Mouse (Mus musculus): ENCODE measurements around the gene Ascc1. TPM values are rescaled to one million over a fixed set of nuclear protein-coding genes. Genes with fewer than 3 reads are reported as not detected.

The Ascc1 gene
- total RNA-seq (2014; rRNA removed; ENCODE audit: low replicate concordance) (14.0 and 15.7 TPM in 2 replicates), polyA plus RNA-seq (2015; fragmentation: Nextera tagmentation; extraction: Ambion mirVana) (34.6 and 35.8 TPM in 2 replicates)

- H3K27ac ChIP-seq (ENCODE audit: low read depth), result peak within 1 kb of the TSS; percentile 98
- peak within 1 kb of the TSS; percentile 81 for H3K9ac ChIP-seq (replicated peaks; ENCODE audit: low read depth, low read length)
- peak within 1 kb of the TSS; percentile 75 for H3K4me3 ChIP-seq (ENCODE audit: low read depth, low read length)
- TF ChIP-seq EP300 (IDR thresholded peaks at IDR 0.05; ENCODE audit: low read depth), result peak; percentile 61; the same call in 1 of the 2 replicates
- no peak for TF ChIP-seq CTCF (IDR thresholded peaks at IDR 0.05; ENCODE audit: low read depth)
- peak within 1 kb of the TSS; percentile 73 for H3K4me2 ChIP-seq (ENCODE audit: low read depth, low read length)
- peaks cover 16% of the 10 kb centered on the region; the same call in 1 of the 2 replicates for H3K4me1 ChIP-seq (ENCODE audit: control insufficient read depth, insufficient read depth)
- DNase-seq (ENCODE audit: low spot score), result peak; percentile 96
- no peaks in the 10 kb centered on the region for H3K27me3 ChIP-seq (ENCODE audit: control insufficient read depth, insufficient read depth, low read length)
- H3K36me3 ChIP-seq (replicated peaks; ENCODE audit: control insufficient read depth, insufficient read depth, low read length), result peaks cover 10% of the 10 kb centered on the region; the same call in 1 of the 2 replicates
- no peaks in the 10 kb centered on the region for H3K9me3 ChIP-seq (replicated peaks; ENCODE audit: control insufficient read depth, low read length)
- ATAC-seq (ENCODE audit: insufficient read depth, low read depth), result peak; percentile 98
- under 1% methylated on average over 49 of the region's 51 CpGs for WGBS
Observed at GRCm38 (mm10) chr10:60002673-60003212, at the start of gene Ascc1, which contains the start of gene Anapc16. Gene Ascc1 (plus strand): TSS chr10:60002805. Gene Anapc16 (minus strand): TSS chr10:60003135.

- Histone ChIP-seq H3K4me3 (ENCODE audit: low read depth, low read length) (no peak overlapping the region), H3K27ac (ENCODE audit: low read depth) (0 out of 2 replicates have a peak overlapping the region, but pooled peaks have one; percentile 11), H3K4me1 (ENCODE audit: control insufficient read depth, insufficient read depth) (peaks cover 31% of the 10 kb centered on the region), H3K4me2 (ENCODE audit: low read depth, low read length) (no peak overlapping the region), H3K9ac (replicated peaks; ENCODE audit: low read depth, low read length) (no peak overlapping the region), H3K27me3 (ENCODE audit: control insufficient read depth, insufficient read depth, low read length) (no peaks in the 10 kb centered on the region), H3K36me3 (replicated peaks; ENCODE audit: control insufficient read depth, insufficient read depth, low read length) (peaks cover 14% of the 10 kb centered on the region), H3K9me3 (replicated peaks; ENCODE audit: control insufficient read depth, low read length) (no peaks in the 10 kb centered on the region)
- TF ChIP-seq EP300 (IDR thresholded peaks at IDR 0.05; ENCODE audit: low read depth) (no peak), CTCF (IDR thresholded peaks at IDR 0.05; ENCODE audit: low read depth) (no peak)
- ATAC-seq (ENCODE audit: insufficient read depth, low read depth) (no peak), DNase-seq (ENCODE audit: low spot score) (no peak)
- WGBS, result 25% methylated on average over 7 of the region's 7 CpGs
Observed at GRCm38 (mm10) chr10:59953564-59954039, 49.0 kb upstream of the Ascc1 start.

GRCm38 (mm10) chr10:59956681-59957080, 45.9 kb upstream of the Ascc1 start:
- no peak overlapping the region for H3K4me3 ChIP-seq (ENCODE audit: low read depth, low read length)
- no peaks in the 10 kb centered on the region for H3K36me3 ChIP-seq (replicated peaks; ENCODE audit: control insufficient read depth, insufficient read depth, low read length)
- no peak for TF ChIP-seq EP300 (IDR thresholded peaks at IDR 0.05; ENCODE audit: low read depth)
- TF ChIP-seq CTCF (IDR thresholded peaks at IDR 0.05; ENCODE audit: low read depth), result no peak
- H3K27ac ChIP-seq (ENCODE audit: low read depth), result no peak overlapping the region
- no peaks in the 10 kb centered on the region for H3K27me3 ChIP-seq (ENCODE audit: control insufficient read depth, insufficient read depth, low read length)
- H3K4me1 ChIP-seq (ENCODE audit: control insufficient read depth, insufficient read depth), result peaks cover 17% of the 10 kb centered on the region; the same call in 1 of the 2 replicates
- H3K9ac ChIP-seq (replicated peaks; ENCODE audit: low read depth, low read length), result no peak overlapping the region
- no peak overlapping the region for H3K4me2 ChIP-seq (ENCODE audit: low read depth, low read length)
- DNase-seq (ENCODE audit: low spot score) (no peak), ATAC-seq (ENCODE audit: insufficient read depth, low read depth) (no peak)
- H3K9me3 ChIP-seq (replicated peaks; ENCODE audit: control insufficient read depth, low read length), result no peaks in the 10 kb centered on the region
- WGBS, result 80% methylated on average over 5 of the region's 5 CpGs

GRCm38 (mm10) chr10:59957171-59958149, 45.1 kb upstream of the Ascc1 start:
- 33% methylated on average over 25 of the region's 25 CpGs for WGBS

GRCm38 (mm10) chr10:59958458-59958857, 44.1 kb upstream of the Ascc1 start:
- Histone ChIP-seq H3K4me3 (ENCODE audit: low read depth, low read length) (no peak overlapping the region), H3K27me3 (ENCODE audit: control insufficient read depth, insufficient read depth, low read length) (no peaks in the 10 kb centered on the region), H3K36me3 (replicated peaks; ENCODE audit: control insufficient read depth, insufficient read depth, low read length) (no peaks in the 10 kb centered on the region), H3K9ac (replicated peaks; ENCODE audit: low read depth, low read length) (no peak overlapping the region), H3K4me2 (ENCODE audit: low read depth, low read length) (no peak overlapping the region), H3K27ac (ENCODE audit: low read depth) (peak overlapping the region; percentile 43; the same call in 1 of the 2 replicates), H3K4me1 (ENCODE audit: control insufficient read depth, insufficient read depth) (peaks cover 10% of the 10 kb centered on the region; the same call in 1 of the 2 replicates), H3K9me3 (replicated peaks; ENCODE audit: control insufficient read depth, low read length) (no peaks in the 10 kb centered on the region)
- ATAC-seq (ENCODE audit: insufficient read depth, low read depth) (no peak), DNase-seq (ENCODE audit: low spot score) (no peak)
- TF ChIP-seq CTCF (IDR thresholded peaks at IDR 0.05; ENCODE audit: low read depth) (no peak), EP300 (IDR thresholded peaks at IDR 0.05; ENCODE audit: low read depth) (no peak)
- 63% methylated on average over 5 of the region's 5 CpGs for WGBS

More at GRCm38 (mm10) chr10:59957171-59958149, 45.1 kb upstream of the Ascc1 start:
- H3K27me3 ChIP-seq (ENCODE audit: control insufficient read depth, insufficient read depth, low read length), result no peaks in the 10 kb centered on the region
- H3K9ac ChIP-seq (replicated peaks; ENCODE audit: low read depth, low read length), result 0 out of 2 replicates have a peak overlapping the region, but pooled peaks have one; percentile 30
- no peak for ATAC-seq (ENCODE audit: insufficient read depth, low read depth)
- H3K4me3 ChIP-seq (ENCODE audit: low read depth, low read length), result no peak overlapping the region
- peak overlapping the region; percentile 46; the same call in 1 of the 2 replicates for H3K27ac ChIP-seq (ENCODE audit: low read depth)
- no peaks in the 10 kb centered on the region for H3K36me3 ChIP-seq (replicated peaks; ENCODE audit: control insufficient read depth, insufficient read depth, low read length)
- H3K4me2 ChIP-seq (ENCODE audit: low read depth, low read length), result peak overlapping the region; percentile 30
- no peak for DNase-seq (ENCODE audit: low spot score)
- TF ChIP-seq CTCF (IDR thresholded peaks at IDR 0.05; ENCODE audit: low read depth), result no peak
- no peak for TF ChIP-seq EP300 (IDR thresholded peaks at IDR 0.05; ENCODE audit: low read depth)
- H3K9me3 ChIP-seq (replicated peaks; ENCODE audit: control insufficient read depth, low read length), result no peaks in the 10 kb centered on the region
- H3K4me1 ChIP-seq (ENCODE audit: control insufficient read depth, insufficient read depth), result peaks cover 17% of the 10 kb centered on the region; the same call in 1 of the 2 replicates
